Mouse (Mus musculus): Measurements from ENCODE around the gene Tmem161a.

GRCm38 (mm10) chr8:70227997-70228396 is 55.8 kb downstream of the Tmem161a start:
- TF ChIP-seq CTCF (IDR thresholded peaks at IDR 0.05) (no peak), EP300 (IDR thresholded peaks at IDR 0.05) (no peak)

Data from lung, postnatal 0 days (tissue).